Mouse (Mus musculus): ENCODE results near the gene Olfr97. TPM values are rescaled to one million over a fixed set of nuclear protein-coding genes. Genes with fewer than 3 reads are reported as not detected.

The Olfr97 gene
- polyA plus RNA-seq, 1 experiment: not detected

DNA sequence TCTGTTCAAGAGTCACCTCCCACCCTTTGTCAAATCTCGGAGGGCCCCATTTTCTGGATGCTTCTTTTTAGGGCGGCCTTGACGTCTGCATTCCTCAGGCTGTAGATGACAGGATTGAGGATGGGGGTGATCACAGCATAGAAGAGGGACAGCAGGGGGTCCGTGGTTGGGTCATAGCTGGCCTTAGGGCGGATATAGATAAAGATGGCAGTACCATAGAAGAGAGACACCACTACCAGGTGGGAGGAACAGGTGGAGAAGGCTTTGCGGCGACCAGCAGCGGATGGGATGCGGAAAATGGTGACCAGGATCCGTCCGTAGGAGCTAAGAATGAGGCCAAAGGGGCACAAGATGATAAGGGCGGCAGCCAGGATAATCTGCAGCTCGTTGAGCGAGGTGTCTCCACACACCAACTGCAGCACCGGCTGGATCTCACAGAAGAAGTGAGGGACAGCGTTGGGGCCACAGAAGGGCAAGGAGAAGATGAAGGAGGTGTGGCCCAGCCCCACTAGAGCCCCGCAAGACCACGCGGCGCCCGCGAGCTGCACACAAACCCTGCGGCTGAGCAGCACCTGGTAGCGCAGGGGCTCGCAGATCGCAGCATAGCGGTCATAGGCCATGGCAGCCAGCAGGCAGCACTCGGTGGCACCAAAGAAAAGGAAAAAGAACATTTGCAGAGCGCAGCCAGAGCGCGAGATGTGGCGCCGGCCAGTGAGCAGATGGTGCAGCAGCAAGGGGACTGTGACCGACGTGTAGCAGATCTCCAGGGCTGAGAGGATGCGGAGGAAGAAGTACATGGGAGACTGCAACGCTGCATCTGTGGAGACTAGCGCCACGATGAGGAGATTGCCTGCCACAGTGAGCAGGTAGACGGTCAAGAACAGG lies 26.0 kb downstream of the Olfr97 start:
- DNase-seq: peak; percentile 11 to 28
- 16% methylated on average over 40 of the region's 40 CpGs for WGBS
- TF ChIP-seq CTCF (IDR thresholded peaks at IDR 0.05; ENCODE audit: borderline replicate concordance, insufficient read depth, low read depth, low read length) (no peak), POLR2A (IDR thresholded peaks at IDR 0.05; ENCODE audit: borderline replicate concordance, insufficient read depth, low read length) (no peak)
- H3K27ac ChIP-seq (ENCODE audit: insufficient read depth, low read length): no peak overlapping the region
- H3K4me1 ChIP-seq (ENCODE audit: control insufficient read depth, insufficient read depth, low read length): 0 out of 2 replicates have a peak, but pooled peaks cover 3% of the 10 kb centered on the region
- no peaks in the 10 kb centered on the region for H3K27me3 ChIP-seq (ENCODE audit: control insufficient read depth, insufficient read depth, low read length)
- no peak overlapping the region for H3K4me3 ChIP-seq (replicated peaks; ENCODE audit: insufficient read depth, low read depth, low read length)

DNA sequence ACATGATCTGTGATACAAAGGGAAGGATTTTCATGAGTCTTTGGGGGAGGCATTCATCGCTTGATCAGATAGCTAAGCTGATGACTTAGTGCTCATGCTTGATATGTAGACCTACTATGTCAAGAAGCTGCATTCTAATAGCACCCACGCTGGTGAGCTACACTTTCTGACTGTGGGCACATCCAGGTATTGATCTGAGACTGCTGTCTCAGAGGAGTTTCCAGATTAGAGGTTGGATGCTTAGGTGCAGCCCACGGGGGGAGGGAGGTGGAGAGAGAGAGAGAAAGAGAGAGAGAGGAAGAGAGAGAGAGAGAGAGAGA lies 33.3 kb downstream of the Olfr97 start:
- DNase-seq: no peak

DNA sequence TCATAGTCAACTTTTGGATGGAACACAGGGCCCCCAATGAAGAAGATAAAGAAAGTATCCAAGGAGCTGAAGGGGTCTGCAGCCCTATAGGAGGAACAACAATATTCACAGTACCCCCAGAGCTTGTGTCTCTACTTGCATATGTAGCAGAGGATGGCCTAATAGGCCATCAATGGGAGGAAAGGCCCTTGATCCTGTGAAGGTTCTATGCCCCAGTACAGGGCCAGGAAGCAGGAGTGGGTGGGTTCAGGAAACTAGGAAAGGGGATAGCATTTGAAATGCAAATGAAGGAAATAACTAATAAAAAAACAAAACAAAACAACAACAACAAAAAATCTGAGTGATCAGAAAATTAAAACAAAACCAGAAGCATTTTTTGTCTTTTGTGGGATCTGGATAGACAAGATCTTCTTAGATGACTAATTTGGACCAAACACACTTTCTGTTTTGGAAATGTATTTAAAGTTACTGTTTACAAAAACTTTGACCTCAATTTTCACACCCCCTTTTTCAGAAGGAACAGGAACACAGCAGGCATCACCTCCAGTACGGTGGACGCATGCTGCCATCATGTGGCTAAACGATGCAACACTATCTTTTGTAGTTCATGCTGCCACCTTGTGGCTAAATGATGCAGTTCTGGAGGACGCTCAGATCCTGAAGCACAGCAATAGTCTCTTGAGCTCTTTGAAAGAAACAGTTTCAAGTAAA lies 33.8 kb downstream of the Olfr97 start:
- Histone ChIP-seq H3K27ac (ENCODE audit: insufficient read depth, low read length) (no peak overlapping the region), H3K27me3 (ENCODE audit: control insufficient read depth, insufficient read depth, low read length) (no peaks in the 10 kb centered on the region), H3K4me3 (replicated peaks; ENCODE audit: insufficient read depth, low read depth, low read length) (no peak overlapping the region), H3K4me1 (ENCODE audit: control insufficient read depth, insufficient read depth, low read length) (no peaks in the 10 kb centered on the region)
- TF ChIP-seq POLR2A (IDR thresholded peaks at IDR 0.05; ENCODE audit: borderline replicate concordance, insufficient read depth, low read length) (no peak), CTCF (IDR thresholded peaks at IDR 0.05; ENCODE audit: borderline replicate concordance, insufficient read depth, low read depth, low read length) (peak; percentile 100)
- DNase-seq: peak; percentile 65 to 76
- 0% methylated on average over 4 of the region's 4 CpGs for WGBS

More for the DNA sequence above, 33.3 kb downstream of the Olfr97 start:
- Histone ChIP-seq H3K27ac (ENCODE audit: insufficient read depth, low read length) (no peak overlapping the region), H3K4me1 (ENCODE audit: control insufficient read depth, insufficient read depth, low read length) (no peaks in the 10 kb centered on the region), H3K4me3 (replicated peaks; ENCODE audit: insufficient read depth, low read depth, low read length) (no peak overlapping the region), H3K27me3 (ENCODE audit: control insufficient read depth, insufficient read depth, low read length) (no peaks in the 10 kb centered on the region)
- TF ChIP-seq CTCF (IDR thresholded peaks at IDR 0.05; ENCODE audit: borderline replicate concordance, insufficient read depth, low read depth, low read length) (no peak), POLR2A (IDR thresholded peaks at IDR 0.05; ENCODE audit: borderline replicate concordance, insufficient read depth, low read length) (no peak)
- 24% methylated on average over 3 of the region's 3 CpGs for WGBS

DNA sequence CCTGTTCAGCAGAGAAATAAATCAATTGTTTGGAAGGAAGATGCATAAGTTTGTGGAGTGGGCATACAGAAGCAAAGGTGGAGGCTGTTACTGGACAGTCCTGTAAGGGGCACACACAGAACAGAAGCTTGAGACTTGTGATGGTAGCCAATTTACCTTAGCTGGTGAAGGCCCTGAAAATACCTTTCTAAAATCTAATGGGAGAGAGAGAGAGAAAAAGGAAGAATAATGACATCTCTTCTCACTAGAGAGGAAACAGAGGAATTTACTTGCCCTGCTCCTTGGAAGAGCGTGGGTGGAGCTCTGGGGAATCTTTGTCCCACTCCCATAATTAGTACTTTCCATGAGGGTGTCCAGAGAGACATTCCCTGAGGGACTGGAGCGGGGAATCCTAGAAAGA lies 36.2 kb downstream of the Olfr97 start, which contains the start of gene Olfr94:
Gene Olfr94, minus strand, starts transcription at position 101 of the 400 bp plus-strand sequence.
- no peak for DNase-seq
- no peaks in the 10 kb centered on the region for H3K27me3 ChIP-seq (ENCODE audit: control insufficient read depth, insufficient read depth, low read length)
- H3K27ac ChIP-seq (ENCODE audit: insufficient read depth, low read length): no peak within 1 kb of the TSS
- TF ChIP-seq CTCF (IDR thresholded peaks at IDR 0.05; ENCODE audit: borderline replicate concordance, insufficient read depth, low read depth, low read length): no peak
- no peak for TF ChIP-seq POLR2A (IDR thresholded peaks at IDR 0.05; ENCODE audit: borderline replicate concordance, insufficient read depth, low read length)
- H3K4me1 ChIP-seq (ENCODE audit: control insufficient read depth, insufficient read depth, low read length): no peaks in the 10 kb centered on the region
- no peak within 1 kb of the TSS for H3K4me3 ChIP-seq (replicated peaks; ENCODE audit: insufficient read depth, low read depth, low read length)
- WGBS: 78% methylated on average over 2 of the region's 2 CpGs

DNA sequence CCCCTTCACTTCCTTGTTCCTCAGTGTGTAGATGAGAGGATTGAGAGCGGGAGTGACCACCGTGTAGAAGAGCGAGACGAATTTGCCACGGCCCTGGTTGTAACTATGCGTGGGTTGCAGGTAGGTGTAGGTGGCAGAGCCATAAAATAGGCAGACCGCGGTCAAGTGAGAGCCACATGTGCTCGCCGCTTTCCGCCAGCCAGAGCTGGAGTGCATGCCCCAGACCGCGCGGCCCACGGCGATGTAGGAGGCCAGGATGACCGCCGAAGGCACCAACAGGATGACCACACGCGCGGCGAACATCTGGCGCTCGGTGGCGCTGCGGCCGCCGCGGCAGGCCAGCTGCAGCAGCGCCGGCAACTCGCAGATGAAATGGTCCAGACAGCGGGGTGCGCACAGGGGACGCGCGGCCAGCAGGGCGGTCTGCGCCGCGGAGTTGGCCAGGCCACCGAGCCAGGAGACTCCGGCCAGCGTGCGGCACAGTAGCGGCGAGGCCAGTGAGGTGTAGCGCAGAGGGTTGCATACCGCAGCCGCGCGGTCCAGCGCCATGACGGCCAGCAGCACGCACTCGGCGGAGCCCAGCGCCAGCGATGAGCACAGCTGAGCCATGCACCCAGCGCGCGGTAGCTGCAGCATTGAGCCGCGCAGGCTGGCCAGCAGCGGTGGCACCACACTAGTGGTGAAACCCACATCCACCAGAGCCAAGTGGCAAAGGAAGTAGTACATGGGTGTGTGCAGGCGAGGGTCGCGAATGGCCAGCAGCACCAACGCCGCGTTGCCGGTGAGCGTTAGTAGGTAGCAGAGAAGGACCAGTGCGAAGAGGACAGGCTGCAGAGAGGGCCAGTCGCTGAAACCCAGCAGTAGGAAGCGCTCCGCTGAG lies 40.0 kb downstream of the Olfr97 start:
- no peaks in the 10 kb centered on the region; the same call in 1 of the 2 replicates for H3K27me3 ChIP-seq (ENCODE audit: control insufficient read depth, insufficient read depth, low read length)
- no peak overlapping the region for H3K27ac ChIP-seq (ENCODE audit: insufficient read depth, low read length)
- TF ChIP-seq POLR2A (IDR thresholded peaks at IDR 0.05; ENCODE audit: borderline replicate concordance, insufficient read depth, low read length) (no peak), CTCF (IDR thresholded peaks at IDR 0.05; ENCODE audit: borderline replicate concordance, insufficient read depth, low read depth, low read length) (no peak)
- 2% methylated on average over 77 of the region's 77 CpGs for WGBS
- no peak overlapping the region for H3K4me3 ChIP-seq (replicated peaks; ENCODE audit: insufficient read depth, low read depth, low read length)
- H3K4me1 ChIP-seq (ENCODE audit: control insufficient read depth, insufficient read depth, low read length): no peaks in the 10 kb centered on the region
- DNase-seq: peak; percentile 3 to 13

DNA sequence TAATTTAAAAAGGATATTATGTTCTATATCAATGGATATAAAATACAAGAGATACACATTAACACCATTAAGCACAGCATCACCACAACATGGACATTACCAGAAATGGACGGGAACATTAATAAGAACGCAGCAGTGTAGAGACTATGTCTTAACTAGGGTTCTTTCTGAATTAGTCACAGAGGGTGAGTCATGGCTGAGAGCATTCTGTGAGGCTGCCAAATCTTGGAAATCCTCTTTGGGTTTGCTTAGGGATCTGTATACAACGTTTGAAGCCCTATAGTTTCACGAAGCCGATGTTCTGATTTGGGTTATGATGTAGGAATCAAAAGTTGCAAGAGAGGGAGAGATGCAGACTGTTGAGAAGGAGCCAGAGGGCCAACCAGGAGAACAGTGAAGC lies 42.3 kb downstream of the Olfr97 start:
- no peak for TF ChIP-seq CTCF (IDR thresholded peaks at IDR 0.05; ENCODE audit: borderline replicate concordance, insufficient read depth, low read depth, low read length)
- no peak for TF ChIP-seq POLR2A (IDR thresholded peaks at IDR 0.05; ENCODE audit: borderline replicate concordance, insufficient read depth, low read length)
- no peak for DNase-seq
- H3K4me3 ChIP-seq (replicated peaks; ENCODE audit: insufficient read depth, low read depth, low read length): no peak overlapping the region
- H3K27me3 ChIP-seq (ENCODE audit: control insufficient read depth, insufficient read depth, low read length): no peaks in the 10 kb centered on the region; the same call in 1 of the 2 replicates
- H3K4me1 ChIP-seq (ENCODE audit: control insufficient read depth, insufficient read depth, low read length): no peaks in the 10 kb centered on the region
- H3K27ac ChIP-seq (ENCODE audit: insufficient read depth, low read length): no peak overlapping the region
- 83% methylated on average over 5 of the region's 5 CpGs for WGBS

DNA sequence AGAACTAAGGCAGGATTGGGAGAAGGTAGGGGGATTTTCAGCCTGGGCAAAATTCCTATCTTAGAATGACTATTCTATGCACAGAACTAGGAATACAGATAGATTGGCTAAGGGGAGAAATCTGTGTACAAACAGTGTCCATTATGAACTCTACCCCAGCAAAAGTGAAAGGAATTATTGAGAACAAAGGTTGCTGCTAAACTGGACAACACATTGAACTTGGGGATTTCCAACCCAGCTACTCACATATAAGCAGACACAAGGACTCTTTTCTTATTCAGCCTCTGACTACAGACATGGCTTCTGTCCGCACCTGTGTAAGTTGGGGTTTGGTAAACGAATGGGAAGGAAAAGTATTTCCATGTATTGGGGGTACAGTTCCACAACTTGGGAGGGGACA lies 43.5 kb downstream of the Olfr97 start, which contains the start of gene Ubd:
Gene Ubd, plus strand, starts transcription at position 237 of the 400 bp plus-strand sequence.
- DNase-seq: no peak
- Histone ChIP-seq H3K4me1 (ENCODE audit: control insufficient read depth, insufficient read depth, low read length) (no peaks in the 10 kb centered on the region), H3K27me3 (ENCODE audit: control insufficient read depth, insufficient read depth, low read length) (no peaks in the 10 kb centered on the region; the same call in 1 of the 2 replicates), H3K4me3 (replicated peaks; ENCODE audit: insufficient read depth, low read depth, low read length) (no peak within 1 kb of the TSS), H3K27ac (ENCODE audit: insufficient read depth, low read length) (no peak within 1 kb of the TSS)
- TF ChIP-seq CTCF (IDR thresholded peaks at IDR 0.05; ENCODE audit: borderline replicate concordance, insufficient read depth, low read depth, low read length) (no peak), POLR2A (IDR thresholded peaks at IDR 0.05; ENCODE audit: borderline replicate concordance, insufficient read depth, low read length) (no peak)
- WGBS: 82% methylated on average over 2 of the region's 2 CpGs

Measured in cerebellum, adult 2 months (tissue).